Mouse (Mus musculus): ENCODE results near the gene H2afv. TPM values are rescaled to one million over a fixed set of nuclear protein-coding genes. Genes with fewer than 3 reads are reported as not detected.

Gene H2afv
- polyA plus RNA-seq, 1 experiment from 2014 or later: 510 TPM

GRCm38 (mm10) chr11:6447493-6447892 is 3.2 kb upstream of the H2afv start:
- Histone ChIP-seq H3K4me1 (replicated peaks; ENCODE audit: control insufficient read depth, insufficient read depth, low read length) (peaks cover 8% of the 10 kb centered on the region), H3K27ac (ENCODE audit: low read depth) (no peak overlapping the region), H3K4me3 (ENCODE audit: low read depth, low read length) (no peak overlapping the region), H3K9ac (ENCODE audit: low read length) (no peak overlapping the region), H3K27me3 (replicated peaks; ENCODE audit: control insufficient read depth, insufficient read depth, low read length) (no peaks in the 10 kb centered on the region), H3K9me3 (ENCODE audit: control insufficient read depth, low read length) (no peaks in the 10 kb centered on the region), H3K36me3 (ENCODE audit: control insufficient read depth, insufficient read depth, low read length) (no peaks in the 10 kb centered on the region), H3K4me2 (ENCODE audit: low read length) (no peak overlapping the region)
- ATAC-seq (replicated peaks; ENCODE audit: low FRiP score, low TSS enrichment, low read depth) (no peak), DNase-seq (ENCODE audit: low spot score) (no peak)
- 68% methylated on average over 4 of the region's 4 CpGs for WGBS

DNA sequence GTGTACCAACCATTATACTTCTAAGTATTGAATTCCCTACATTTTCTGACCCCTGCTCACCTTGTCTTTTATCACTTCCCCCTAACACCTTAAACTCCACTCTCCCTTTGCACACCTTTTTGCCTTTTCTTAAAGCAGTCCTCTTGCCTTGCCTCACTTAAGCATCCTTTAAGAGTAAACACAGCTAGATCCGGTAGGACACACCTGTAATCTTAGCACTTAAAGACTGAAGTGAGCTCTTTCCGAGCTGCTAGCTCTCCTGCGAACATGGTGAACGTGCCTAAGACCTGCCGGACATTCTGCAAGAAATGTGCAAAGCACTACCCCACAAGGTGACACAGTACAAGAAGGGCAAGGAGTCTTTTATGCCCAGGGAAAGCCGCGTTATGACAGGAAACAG is 1.7 kb upstream of the H2afv start:
- 0 out of 2 replicates have a peak, but pooled peaks cover 7% of the 10 kb centered on the region for H3K36me3 ChIP-seq (ENCODE audit: control insufficient read depth, insufficient read depth, low read length)
- DNase-seq (ENCODE audit: low spot score): no peak
- no peak for ATAC-seq (replicated peaks; ENCODE audit: low FRiP score, low TSS enrichment, low read depth)
- peaks cover 8% of the 10 kb centered on the region for H3K4me1 ChIP-seq (replicated peaks; ENCODE audit: control insufficient read depth, insufficient read depth, low read length)
- H3K4me2 ChIP-seq (ENCODE audit: low read length): no peak overlapping the region
- 85% methylated on average over 7 of the region's 7 CpGs for WGBS
- no peak overlapping the region for H3K27ac ChIP-seq (ENCODE audit: low read depth)
- H3K9me3 ChIP-seq (ENCODE audit: control insufficient read depth, low read length): no peaks in the 10 kb centered on the region
- H3K9ac ChIP-seq (ENCODE audit: low read length): no peak overlapping the region
- H3K27me3 ChIP-seq (replicated peaks; ENCODE audit: control insufficient read depth, insufficient read depth, low read length): no peaks in the 10 kb centered on the region
- no peak overlapping the region for H3K4me3 ChIP-seq (ENCODE audit: low read depth, low read length)

DNA sequence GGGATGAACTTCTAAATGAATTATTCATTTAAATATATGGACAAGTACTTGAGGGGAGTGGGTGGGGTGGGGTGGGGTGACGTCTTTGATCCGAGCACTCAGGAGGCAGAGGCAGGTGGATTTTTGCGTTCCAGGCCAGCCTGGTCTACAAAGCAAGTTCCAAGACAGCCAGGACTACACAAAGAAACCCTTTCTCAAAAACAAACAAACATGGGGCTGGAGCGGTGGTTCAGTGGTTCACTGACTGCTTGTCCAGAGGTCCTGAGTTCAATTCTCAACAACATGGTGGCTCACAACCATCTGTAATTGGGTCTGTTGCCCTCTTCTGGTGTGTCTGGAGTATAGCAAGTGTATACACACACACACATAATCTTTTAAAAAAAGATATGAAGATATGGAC is 1.2 kb upstream of the H2afv start:
- ATAC-seq (replicated peaks; ENCODE audit: low FRiP score, low TSS enrichment, low read depth): no peak
- peak overlapping the region; percentile 62; the same call in 1 of the 2 replicates for H3K4me2 ChIP-seq (ENCODE audit: low read length)
- no peak overlapping the region for H3K27ac ChIP-seq (ENCODE audit: low read depth)
- peaks cover 8% of the 10 kb centered on the region for H3K4me1 ChIP-seq (replicated peaks; ENCODE audit: control insufficient read depth, insufficient read depth, low read length)
- no peaks in the 10 kb centered on the region for H3K27me3 ChIP-seq (replicated peaks; ENCODE audit: control insufficient read depth, insufficient read depth, low read length)
- H3K36me3 ChIP-seq (ENCODE audit: control insufficient read depth, insufficient read depth, low read length): 0 out of 2 replicates have a peak, but pooled peaks cover 7% of the 10 kb centered on the region
- H3K4me3 ChIP-seq (ENCODE audit: low read depth, low read length): no peak overlapping the region
- no peak for DNase-seq (ENCODE audit: low spot score)
- H3K9me3 ChIP-seq (ENCODE audit: control insufficient read depth, low read length): no peaks in the 10 kb centered on the region
- H3K9ac ChIP-seq (ENCODE audit: low read length): no peak overlapping the region
- 79% methylated on average over 4 of the region's 4 CpGs for WGBS

- H3K36me3 ChIP-seq (ENCODE audit: control insufficient read depth, insufficient read depth, low read length): peaks cover 14% of the 10 kb centered on the region
- H3K27ac ChIP-seq (ENCODE audit: low read depth): peak overlapping the region; percentile 91
- H3K4me2 ChIP-seq (ENCODE audit: low read length): peak overlapping the region; percentile 78
- peaks cover 8% of the 10 kb centered on the region for H3K4me1 ChIP-seq (replicated peaks; ENCODE audit: control insufficient read depth, insufficient read depth, low read length)
- peak overlapping the region; percentile 70 for H3K4me3 ChIP-seq (ENCODE audit: low read depth, low read length)
- no peaks in the 10 kb centered on the region for H3K9me3 ChIP-seq (ENCODE audit: control insufficient read depth, low read length)
- WGBS: under 1% methylated on average over 10 of the region's 10 CpGs
- DNase-seq (ENCODE audit: low spot score): no peak
- no peaks in the 10 kb centered on the region for H3K27me3 ChIP-seq (replicated peaks; ENCODE audit: control insufficient read depth, insufficient read depth, low read length)
- peak overlapping the region; percentile 85 for H3K9ac ChIP-seq (ENCODE audit: low read length)
- no peak for ATAC-seq (replicated peaks; ENCODE audit: low FRiP score, low TSS enrichment, low read depth)
Measured at GRCm38 (mm10) chr11:6443727-6444076, 541 bp downstream of the H2afv start.

- H3K9me3 ChIP-seq (ENCODE audit: control insufficient read depth, low read length): no peaks in the 10 kb centered on the region
- peaks cover 8% of the 10 kb centered on the region for H3K4me1 ChIP-seq (replicated peaks; ENCODE audit: control insufficient read depth, insufficient read depth, low read length)
- no peaks in the 10 kb centered on the region for H3K27me3 ChIP-seq (replicated peaks; ENCODE audit: control insufficient read depth, insufficient read depth, low read length)
- H3K4me3 ChIP-seq (ENCODE audit: low read depth, low read length): peak overlapping the region; percentile 70
- ATAC-seq (replicated peaks; ENCODE audit: low FRiP score, low TSS enrichment, low read depth) (no peak), DNase-seq (ENCODE audit: low spot score) (no peak)
- 0 out of 2 replicates have a peak overlapping the region, but pooled peaks have one; percentile 91 for H3K27ac ChIP-seq (ENCODE audit: low read depth)
- H3K36me3 ChIP-seq (ENCODE audit: control insufficient read depth, insufficient read depth, low read length): peaks cover 20% of the 10 kb centered on the region
- peak overlapping the region; percentile 78 for H3K4me2 ChIP-seq (ENCODE audit: low read length)
- WGBS: 37% methylated on average over 4 of the region's 4 CpGs
- H3K9ac ChIP-seq (ENCODE audit: low read length): peak overlapping the region; percentile 85
Measured at GRCm38 (mm10) chr11:6443102-6443501, 1.1 kb downstream of the H2afv start.

DNA sequence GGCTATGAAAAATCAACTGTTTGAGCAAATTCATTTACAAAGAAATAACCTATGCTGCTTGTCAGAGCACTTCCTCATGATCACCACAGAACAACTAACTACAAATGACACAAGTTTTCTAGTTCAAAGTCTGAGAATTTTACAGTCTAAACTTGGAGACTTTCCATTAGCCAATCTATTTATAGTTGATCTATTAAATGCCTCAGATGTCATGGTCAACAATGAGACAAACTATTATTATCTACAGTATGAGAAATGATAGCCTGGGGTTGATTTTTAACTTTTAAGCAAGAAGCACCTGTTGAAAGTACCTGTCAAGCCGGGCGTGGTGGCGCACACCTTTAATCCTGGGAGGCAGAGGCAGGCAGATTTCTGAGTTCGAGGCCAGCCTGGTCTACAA is 1.7 kb downstream of the H2afv start:
- H3K36me3 ChIP-seq (ENCODE audit: control insufficient read depth, insufficient read depth, low read length): peaks cover 25% of the 10 kb centered on the region
- H3K9me3 ChIP-seq (ENCODE audit: control insufficient read depth, low read length): no peaks in the 10 kb centered on the region
- H3K27me3 ChIP-seq (replicated peaks; ENCODE audit: control insufficient read depth, insufficient read depth, low read length): no peaks in the 10 kb centered on the region
- WGBS: 94% methylated on average over 4 of the region's 4 CpGs
- peaks cover 8% of the 10 kb centered on the region for H3K4me1 ChIP-seq (replicated peaks; ENCODE audit: control insufficient read depth, insufficient read depth, low read length)
- DNase-seq (ENCODE audit: low spot score): no peak
- no peak overlapping the region for H3K4me3 ChIP-seq (ENCODE audit: low read depth, low read length)
- H3K4me2 ChIP-seq (ENCODE audit: low read length): peak overlapping the region; percentile 78; the same call in 1 of the 2 replicates
- H3K27ac ChIP-seq (ENCODE audit: low read depth): no peak overlapping the region
- no peak overlapping the region for H3K9ac ChIP-seq (ENCODE audit: low read length)
- ATAC-seq (replicated peaks; ENCODE audit: low FRiP score, low TSS enrichment, low read depth): no peak

DNA sequence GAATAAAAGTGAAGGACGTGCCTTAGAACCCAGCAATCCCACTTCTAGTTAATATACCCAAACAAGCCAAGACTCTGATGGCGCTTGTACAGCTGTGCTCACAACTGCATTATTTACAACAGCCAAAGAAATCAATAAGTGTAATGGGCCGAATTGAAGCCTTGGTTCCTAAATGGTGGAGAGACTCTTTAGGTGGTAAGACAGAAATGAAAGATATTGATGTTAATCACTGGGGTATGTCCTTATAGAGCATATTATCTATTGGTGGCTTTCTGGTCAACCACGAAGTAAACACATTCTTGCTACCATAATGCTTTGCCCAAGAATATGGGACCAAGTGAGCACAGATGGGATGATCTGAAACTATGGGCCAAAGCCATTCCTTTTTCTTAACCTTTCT is 4.1 kb downstream of the H2afv start:
- DNase-seq (ENCODE audit: low spot score) (no peak), ATAC-seq (replicated peaks; ENCODE audit: low FRiP score, low TSS enrichment, low read depth) (no peak)
- H3K4me2 ChIP-seq (ENCODE audit: low read length): no peak overlapping the region
- H3K36me3 ChIP-seq (ENCODE audit: control insufficient read depth, insufficient read depth, low read length): peaks cover 46% of the 10 kb centered on the region
- no peak overlapping the region for H3K27ac ChIP-seq (ENCODE audit: low read depth)
- H3K4me3 ChIP-seq (ENCODE audit: low read depth, low read length): no peak overlapping the region
- H3K4me1 ChIP-seq (replicated peaks; ENCODE audit: control insufficient read depth, insufficient read depth, low read length): peaks cover 8% of the 10 kb centered on the region
- H3K9me3 ChIP-seq (ENCODE audit: control insufficient read depth, low read length): no peaks in the 10 kb centered on the region
- no peaks in the 10 kb centered on the region for H3K27me3 ChIP-seq (replicated peaks; ENCODE audit: control insufficient read depth, insufficient read depth, low read length)
- 95% methylated on average over 4 of the region's 4 CpGs for WGBS
- no peak overlapping the region for H3K9ac ChIP-seq (ENCODE audit: low read length)

- H3K36me3 ChIP-seq (ENCODE audit: control insufficient read depth, insufficient read depth, low read length): peaks cover 70% of the 10 kb centered on the region
- H3K4me1 ChIP-seq (replicated peaks; ENCODE audit: control insufficient read depth, insufficient read depth, low read length): peaks cover 1% of the 10 kb centered on the region; the same call in 1 of the 2 replicates
- ATAC-seq (replicated peaks; ENCODE audit: low FRiP score, low TSS enrichment, low read depth) (no peak), DNase-seq (ENCODE audit: low spot score) (no peak)
- H3K9me3 ChIP-seq (ENCODE audit: control insufficient read depth, low read length): no peaks in the 10 kb centered on the region
- no peaks in the 10 kb centered on the region for H3K27me3 ChIP-seq (replicated peaks; ENCODE audit: control insufficient read depth, insufficient read depth, low read length)
- no peak overlapping the region for H3K27ac ChIP-seq (ENCODE audit: low read depth)
- H3K9ac ChIP-seq (ENCODE audit: low read length): no peak overlapping the region
- H3K4me3 ChIP-seq (ENCODE audit: low read depth, low read length): no peak overlapping the region
- no peak overlapping the region for H3K4me2 ChIP-seq (ENCODE audit: low read length)
- WGBS: 84% methylated on average over 2 of the region's 2 CpGs
Measured at GRCm38 (mm10) chr11:6437667-6438066, 6.6 kb downstream of the H2afv start.

GRCm38 (mm10) chr11:6436442-6436841 is 7.8 kb downstream of the H2afv start:
- Histone ChIP-seq H3K9me3 (ENCODE audit: control insufficient read depth, low read length) (no peaks in the 10 kb centered on the region), H3K36me3 (ENCODE audit: control insufficient read depth, insufficient read depth, low read length) (peaks cover 80% of the 10 kb centered on the region), H3K9ac (ENCODE audit: low read length) (no peak overlapping the region), H3K4me3 (ENCODE audit: low read depth, low read length) (no peak overlapping the region), H3K27ac (ENCODE audit: low read depth) (no peak overlapping the region), H3K4me1 (replicated peaks; ENCODE audit: control insufficient read depth, insufficient read depth, low read length) (no peaks in the 10 kb centered on the region), H3K27me3 (replicated peaks; ENCODE audit: control insufficient read depth, insufficient read depth, low read length) (no peaks in the 10 kb centered on the region), H3K4me2 (ENCODE audit: low read length) (no peak overlapping the region)
- DNase-seq (ENCODE audit: low spot score): no peak
- ATAC-seq (replicated peaks; ENCODE audit: low FRiP score, low TSS enrichment, low read depth): no peak
- 75% methylated on average over 8 of the region's 8 CpGs for WGBS

All from intestine, embryonic 14.5 days (tissue).